Mouse (Mus musculus): ENCODE data around the gene Clmp.

DNA sequence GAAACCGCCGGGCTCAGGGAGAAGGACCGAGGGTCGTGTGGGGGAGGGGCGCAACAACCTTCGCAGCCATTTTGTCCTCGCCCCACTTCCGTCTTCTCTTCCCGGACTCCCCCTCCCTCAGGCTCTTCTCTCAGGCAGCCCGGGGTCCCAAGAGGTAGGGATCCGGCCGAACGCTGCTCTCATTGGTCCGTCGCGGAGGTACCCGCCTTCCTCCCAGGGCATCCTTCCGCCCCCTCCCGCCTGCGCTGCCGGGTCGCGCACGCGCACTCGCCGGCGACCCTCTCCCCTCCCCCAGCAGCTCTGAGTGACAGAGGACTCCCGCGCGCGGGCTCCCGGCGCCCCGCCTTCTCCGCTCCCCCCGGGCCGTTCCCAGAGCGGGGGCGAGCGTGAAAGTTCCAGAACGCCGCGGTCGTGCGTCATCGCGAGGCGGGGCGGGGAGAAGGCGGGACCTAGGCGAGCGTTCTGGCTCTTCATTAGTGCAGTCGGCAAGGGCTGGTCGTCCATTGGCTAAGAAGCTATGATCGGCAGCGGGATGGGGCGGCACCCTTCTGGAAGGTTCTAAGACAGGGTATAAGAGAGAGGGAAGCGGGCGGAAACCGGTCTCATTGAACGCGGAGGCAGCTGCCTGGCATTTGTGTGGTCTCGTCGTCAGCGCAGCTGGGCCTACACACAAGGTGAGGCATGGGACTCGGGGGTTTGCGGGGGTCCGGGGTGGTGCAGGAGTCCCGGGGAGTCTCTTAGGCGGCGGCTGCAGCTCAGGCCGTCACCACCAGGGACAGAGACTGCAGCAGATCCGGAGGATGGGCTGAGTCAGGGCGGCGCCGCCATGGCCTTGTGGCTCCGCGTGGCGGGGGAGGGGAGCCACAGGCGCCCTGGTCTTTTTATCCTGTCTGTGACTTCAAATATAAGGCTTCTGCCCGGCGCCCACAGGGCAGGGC lies 115.2 kb downstream of the Clmp start, which contains the start of gene Hspa8:
- TF ChIP-seq POLR2A (IDR thresholded peaks at IDR 0.05; ENCODE audit: control insufficient read depth, low read depth, low read length) (peak; percentile 100), CTCF (IDR thresholded peaks at IDR 0.05; ENCODE audit: control insufficient read depth, insufficient read depth, insufficient replicate concordance, low read depth, low read length) (peak; percentile 20; the same call in 1 of the 2 replicates)
